Mouse (Mus musculus): ENCODE measurements at regions not wholly inside any gene's neighbourhood (a gene's known extent, or its start where the extent isn't known, plus 50 kb on each side); places are given as distances from the start of the nearest gene placed in this dataset.

DNA sequence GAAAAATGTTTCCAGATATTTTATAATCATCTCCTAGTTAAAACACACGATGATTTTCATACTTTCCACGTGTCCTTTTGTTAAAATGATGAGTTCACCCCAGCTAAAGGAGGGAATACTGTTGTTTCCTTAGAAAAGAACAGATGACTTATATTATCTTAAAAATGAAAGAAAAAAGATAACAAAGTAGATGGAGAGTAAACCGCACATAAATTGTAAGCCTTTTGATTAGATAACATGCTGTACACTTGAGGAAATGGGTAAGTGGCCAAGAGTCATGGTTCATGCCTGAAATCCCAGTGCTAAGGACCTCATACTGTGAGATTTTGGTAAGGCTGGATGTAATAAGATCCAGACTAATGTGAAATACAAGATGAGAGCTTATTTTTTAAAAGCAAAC lies 372.6 kb downstream of the Cdh9 start:
- TF ChIP-seq CTCF (IDR thresholded peaks at IDR 0.05; ENCODE audit: low read depth, low read length) (no peak), EP300 (IDR thresholded peaks at IDR 0.05; ENCODE audit: insufficient read depth, low read depth, low read length) (no peak), POLR2A (IDR thresholded peaks at IDR 0.05; ENCODE audit: insufficient read depth, low read length) (no peak)
